Mouse (Mus musculus) brain, embryonic 14.5 days (tissue): ENCODE measurements around the gene Map3k14.

Source experiments
- CTCF ChIP-seq: fragments of 200-500 bp; IDR thresholded peaks from 2 replicates; pipeline ENCODE4 v1.5.1; 2012; ENCODE audit warnings: inconsistent platforms, mild to moderate bottlenecking, moderate library complexity, borderline replicate concordance; ENCODE audit not compliant: insufficient read depth, insufficient read length; ENCODE audit errors: extremely low read depth
- POLR2A ChIP-seq: fragments of 200-500 bp; IDR thresholded peaks from 2 replicates; pipeline ENCODE4 v1.6.1; 2012; ENCODE audit warnings: mild to moderate bottlenecking, inconsistent platforms, borderline replicate concordance; ENCODE audit not compliant: poor library complexity, insufficient read depth, insufficient read length, severe bottlenecking; ENCODE audit errors: extremely low read depth

GRCm38 (mm10) chr11:103232966-103233365 lies 34.3 kb downstream of the Map3k14 start:
- peak; percentile 90 for TF ChIP-seq CTCF
- no peak for TF ChIP-seq POLR2A
